Mouse (Mus musculus) erythroblast, embryonic 14.5 days (primary cell): ENCODE results near the gene Glra1.

Experiments
- GATA1 ChIP-seq: IDR thresholded peaks from 2 replicates; pipeline ENCODE4 v1.6.1; 2012; ENCODE audit warnings: low read length, inconsistent platforms, mixed read lengths
- TAL1 ChIP-seq: IDR thresholded peaks from 3 replicates; pipeline ENCODE4 v1.6.1; 2012; ENCODE audit warnings: low read length, inconsistent platforms, mixed read lengths

- no peak for TF ChIP-seq TAL1
- no peak for TF ChIP-seq GATA1
These were observed 137.2 kb downstream of the Glra1 start for GRCm38 (mm10) chr11:55470761-55471160.
